Comparison of ENCODE assay signal across 8 mouse cellular contexts in genomic region chr16:5233418-5234313, GRCm38 (mm10). TPM values are rescaled to one million over a fixed set of nuclear protein-coding genes. Genes with fewer than 3 reads are reported as not detected.
DNase-seq lines count a peak whose midpoint lies in the region; ATAC-seq and TF ChIP-seq lines count a peak whose summit lies in the region.

Gene Alg1, plus strand, starts transcription at chr16:5233621.

- no peaks in the 10 kb centered on the region for H3K9me3 ChIP-seq in embryonic facial prominence, embryonic 14.5 days (ENCODE audit: control insufficient read depth, low read length)
- no peaks in the 10 kb centered on the region for H3K9me3 ChIP-seq in limb, embryonic 13.5 days
- H3K9me3 ChIP-seq in midbrain, embryonic 16.5 days (replicated peaks; ENCODE audit: control insufficient read depth, low read length, poor library complexity, severe bottlenecking) = no peaks in the 10 kb centered on the region

- intact Hi-C loops in heart, adult 2 months (cut with DNase I) = loop anchor here (2.0 kb wide), 1 partner anchor 31 kb away; no protein-coding TSS in a partner anchor

- peaks cover 6% of the 10 kb centered on the region for H3K4me1 ChIP-seq in embryonic facial prominence, embryonic 14.5 days (ENCODE audit: control insufficient read depth, insufficient read depth, low read length)
- H3K4me1 ChIP-seq in heart, adult 2 months (ENCODE audit: control insufficient read depth, insufficient read depth, low read length) = peaks cover 2% of the 10 kb centered on the region
- H3K4me1 ChIP-seq in limb, embryonic 13.5 days = peaks cover 15% of the 10 kb centered on the region
- peaks cover 9% of the 10 kb centered on the region for H3K4me1 ChIP-seq in midbrain, embryonic 16.5 days (ENCODE audit: control insufficient read depth, insufficient read depth, low read length)

- WGBS in embryonic facial prominence, embryonic 14.5 days = 3% methylated on average over 39 of the region's 47 CpGs
- WGBS in heart, adult 2 months = 1% methylated on average over 47 of the region's 47 CpGs
- 2% methylated on average over 47 of the region's 47 CpGs for WGBS in limb, embryonic 13.5 days
- 2% methylated on average over 47 of the region's 47 CpGs for WGBS in midbrain, embryonic 16.5 days

- DNase-seq in 3T3-L1 (ENCODE audit: low read depth, low spot score) = peak; percentile 99
- DNase-seq in adrenal gland, postnatal 4 days (ENCODE audit: low spot score in 2 of 2) = peak; percentile 85 to 86
- peak; percentile 98 for DNase-seq in embryonic facial prominence, embryonic 14.5 days (ENCODE audit: low spot score)
- DNase-seq in heart, adult 2 months = peak; percentile 94 to 96
- DNase-seq in kidney, adult 8-10 months = peak; percentile 94 to 95
- DNase-seq in spleen, postnatal 10 days (ENCODE audit: low spot score in 2 of 2) = peak; percentile 75 to 92

- H3K27me3 ChIP-seq in embryonic facial prominence, embryonic 14.5 days (replicated peaks; ENCODE audit: control insufficient read depth, insufficient read depth, low read length) = no peaks in the 10 kb centered on the region
- H3K27me3 ChIP-seq in heart, adult 2 months (ENCODE audit: control insufficient read depth, insufficient read depth, low read length) = no peaks in the 10 kb centered on the region
- H3K27me3 ChIP-seq in limb, embryonic 13.5 days = no peaks in the 10 kb centered on the region
- no peaks in the 10 kb centered on the region for H3K27me3 ChIP-seq in midbrain, embryonic 16.5 days (ENCODE audit: control insufficient read depth, insufficient read depth, low read depth, low read length)

- peak within 1 kb of the TSS; percentile 78 for H3K4me2 ChIP-seq in embryonic facial prominence, embryonic 14.5 days (ENCODE audit: low read depth, low read length)
- H3K4me2 ChIP-seq in limb, embryonic 13.5 days (replicated peaks) = peak within 1 kb of the TSS; percentile 83
- H3K4me2 ChIP-seq in midbrain, embryonic 16.5 days (ENCODE audit: low read length) = peak within 1 kb of the TSS; percentile 88

- peak; percentile 97 for ATAC-seq in embryonic facial prominence, embryonic 14.5 days (ENCODE audit: low read depth)
- peak; percentile 97 for ATAC-seq in limb, embryonic 13.5 days (ENCODE audit: low FRiP score, low read depth)
- peak; percentile 97 for ATAC-seq in midbrain, embryonic 16.5 days

- peak within 1 kb of the TSS; percentile 63 for H3K27ac ChIP-seq in embryonic facial prominence, embryonic 14.5 days (replicated peaks; ENCODE audit: low read depth, low read length)
- peak within 1 kb of the TSS; percentile 72 for H3K27ac ChIP-seq in heart, adult 2 months
- H3K27ac ChIP-seq in limb, embryonic 13.5 days = no peak within 1 kb of the TSS; the same call in 1 of the 2 replicates
- H3K27ac ChIP-seq in midbrain, embryonic 16.5 days (ENCODE audit: low read length) = peak within 1 kb of the TSS; percentile 71

- peak within 1 kb of the TSS; percentile 86 for H3K4me3 ChIP-seq in embryonic facial prominence, embryonic 14.5 days (ENCODE audit: low read depth, low read length)
- H3K4me3 ChIP-seq in heart, adult 2 months = peak within 1 kb of the TSS; percentile 85
- H3K4me3 ChIP-seq in limb, embryonic 13.5 days = peak within 1 kb of the TSS; percentile 90
- peak within 1 kb of the TSS; percentile 90 for H3K4me3 ChIP-seq in midbrain, embryonic 16.5 days (ENCODE audit: low read depth, low read length)

- peak; percentile 99 for TF ChIP-seq POLR2A in heart, adult 2 months (IDR thresholded peaks at IDR 0.05; ENCODE audit: insufficient read depth, low read depth, low read length)

- no peaks in the 10 kb centered on the region for H3K79me2 ChIP-seq in heart, adult 2 months (replicated peaks; ENCODE audit: control insufficient read depth, insufficient read depth, low read length)

- TF ChIP-seq CTCF in heart, adult 2 months (IDR thresholded peaks at IDR 0.05) = no peak

- H3K36me3 ChIP-seq in embryonic facial prominence, embryonic 14.5 days (ENCODE audit: control insufficient read depth, insufficient read depth, low read length) = no peaks in the 10 kb centered on the region
- H3K36me3 ChIP-seq in heart, adult 2 months (ENCODE audit: control insufficient read depth, insufficient read depth, low read length) = no peaks in the 10 kb centered on the region
- H3K36me3 ChIP-seq in limb, embryonic 13.5 days = peaks cover 12% of the 10 kb centered on the region
- no peaks in the 10 kb centered on the region for H3K36me3 ChIP-seq in midbrain, embryonic 16.5 days (ENCODE audit: control insufficient read depth, insufficient read depth, low read length)

- peak; percentile 71; the same call in 1 of the 2 replicates for TF ChIP-seq EP300 in heart, adult 2 months (IDR thresholded peaks at IDR 0.05; ENCODE audit: insufficient read depth, low read depth, low read length)

- H3K9ac ChIP-seq in embryonic facial prominence, embryonic 14.5 days (ENCODE audit: low read depth, low read length) = peak within 1 kb of the TSS; percentile 86
- H3K9ac ChIP-seq in heart, adult 2 months (ENCODE audit: low read depth, low read length) = peak within 1 kb of the TSS; percentile 98
- H3K9ac ChIP-seq in limb, embryonic 13.5 days = peak within 1 kb of the TSS; percentile 84
- H3K9ac ChIP-seq in midbrain, embryonic 16.5 days (ENCODE audit: low read depth, low read length) = peak within 1 kb of the TSS; percentile 82

RNA-seq across cellular contexts. Expression of gene Alg1, which starts in this region (rescaled TPM):
- 10 to 100 TPM; 36.0 to 38.8 TPM for total RNA-seq in adrenal gland, postnatal 4 days (2021)
- polyA plus RNA-seq in embryonic facial prominence, embryonic 14.5 days (2014; fragmentation: Nextera tagmentation; extraction: Ambion mirVana) = 36.8 and 38.2 TPM in 2 replicates
- total RNA-seq in heart, adult 2 months (2021) = 10 to 100 TPM; 12.0 to 12.5 TPM
- polyA plus RNA-seq in heart, adult 2 months (2012; rRNA removed) = 34.0 and 37.1 TPM in 2 replicates
- polyA plus RNA-seq in limb, embryonic 13.5 days (2015; fragmentation: Nextera tagmentation; extraction: Ambion mirVana) = 34.0 and 35.8 TPM in 2 replicates
- polyA plus RNA-seq in midbrain, embryonic 16.5 days (2015; fragmentation: Nextera tagmentation; extraction: Ambion mirVana) = 43.4 TPM in 2 replicates
